Mouse (Mus musculus): ENCODE results near the gene Drc3.
"Not testable (repeated sequence)": the region's sequence is repeated elsewhere in the genome, so short reads cannot be mapped to it uniquely, and the experiment has no call there.

The Drc3 gene

DNA sequence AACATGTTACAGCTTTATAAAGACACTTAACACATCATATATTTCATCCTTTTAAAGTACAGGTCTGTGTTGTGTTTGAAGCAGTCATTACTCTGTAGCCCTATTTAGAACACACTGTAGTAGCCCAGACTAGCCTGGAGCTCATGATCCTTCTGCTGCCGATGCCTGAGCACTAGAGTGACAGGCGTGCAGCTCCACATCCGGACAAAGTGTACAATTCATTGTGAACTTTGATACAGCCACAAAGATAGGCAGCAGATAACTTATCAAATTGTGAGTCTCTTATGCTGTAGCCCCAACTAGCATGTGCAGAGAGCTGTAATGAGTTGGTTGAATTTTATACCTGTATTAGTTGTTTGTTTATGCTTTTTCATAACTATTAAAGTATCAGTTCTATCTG lies 74.5 kb downstream of the Drc3 start:
- in situ Hi-C loops (cut with MboI; ENCODE audit: low pct_unique_long_range_greater_than_20kb in 1 of 2, low sequenced_read_pairs in 2 of 2, unreplicated experiment in 1 of 2) = no loop called here

DNA sequence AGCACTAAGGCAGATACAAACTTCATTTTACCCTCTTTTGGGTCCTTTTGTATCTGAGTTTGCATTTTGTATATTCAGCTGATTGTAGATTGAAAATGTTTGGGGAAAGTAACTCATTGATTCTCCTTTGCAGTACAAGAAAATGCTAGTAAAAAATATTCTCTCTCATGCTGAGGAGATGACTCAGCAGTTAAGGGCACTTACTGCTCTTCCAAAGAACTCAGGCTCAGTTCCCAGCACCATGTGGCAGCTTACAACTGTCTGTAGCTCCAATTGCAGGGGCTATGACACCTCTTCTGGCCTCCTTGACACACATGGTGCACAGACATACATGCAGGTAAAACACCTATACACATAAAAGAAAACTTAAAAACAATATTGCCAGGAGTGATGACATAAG lies 80.4 kb downstream of the Drc3 start:
- in situ Hi-C loops (cut with MboI; ENCODE audit: low pct_unique_long_range_greater_than_20kb in 1 of 2, low sequenced_read_pairs in 2 of 2, unreplicated experiment in 1 of 2) = no loop called here

DNA sequence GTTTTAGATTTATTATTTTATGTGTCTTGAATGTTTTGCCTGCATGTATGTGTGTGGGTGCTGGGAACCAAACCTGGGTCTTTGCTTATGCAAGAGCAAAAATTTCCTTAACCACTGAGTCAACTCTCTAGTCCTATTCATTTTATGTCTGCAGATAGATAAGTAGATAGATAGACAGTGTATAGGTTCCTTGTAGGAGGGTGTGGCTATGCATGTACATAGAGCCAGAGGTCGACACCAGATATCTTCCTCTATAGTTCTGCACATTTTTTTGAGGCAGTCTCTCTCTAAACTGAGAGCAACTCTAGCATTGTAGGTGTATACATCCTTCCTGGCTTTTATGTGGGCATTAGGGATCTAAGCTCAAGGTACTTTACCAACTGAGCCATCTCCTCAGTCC lies 82.0 kb downstream of the Drc3 start:
- in situ Hi-C loops (cut with MboI; ENCODE audit: low pct_unique_long_range_greater_than_20kb in 1 of 2, low sequenced_read_pairs in 2 of 2, unreplicated experiment in 1 of 2) = no loop called here

DNA sequence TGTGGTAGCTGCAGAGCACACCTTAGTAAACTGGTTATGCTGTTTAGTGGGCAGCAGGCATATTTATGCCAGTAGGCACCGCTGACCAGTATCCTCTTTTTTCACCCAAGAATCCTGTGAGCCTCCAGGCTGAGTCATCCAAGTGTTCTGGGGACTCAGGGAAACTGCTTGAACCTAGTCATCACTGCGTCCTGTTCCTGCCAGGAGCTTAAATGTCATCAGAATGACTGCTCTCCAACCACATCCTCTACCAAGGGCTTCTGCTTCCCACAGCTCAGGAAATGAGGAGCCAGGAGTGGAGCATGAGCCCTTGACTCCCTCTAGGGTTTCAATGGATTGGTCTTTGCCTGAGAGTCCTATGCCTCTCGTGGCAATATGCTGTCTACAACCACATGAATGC lies 83.5 kb downstream of the Drc3 start:
- in situ Hi-C loops (cut with MboI; ENCODE audit: low pct_unique_long_range_greater_than_20kb in 1 of 2, low sequenced_read_pairs in 2 of 2, unreplicated experiment in 1 of 2) = no loop called here

DNA sequence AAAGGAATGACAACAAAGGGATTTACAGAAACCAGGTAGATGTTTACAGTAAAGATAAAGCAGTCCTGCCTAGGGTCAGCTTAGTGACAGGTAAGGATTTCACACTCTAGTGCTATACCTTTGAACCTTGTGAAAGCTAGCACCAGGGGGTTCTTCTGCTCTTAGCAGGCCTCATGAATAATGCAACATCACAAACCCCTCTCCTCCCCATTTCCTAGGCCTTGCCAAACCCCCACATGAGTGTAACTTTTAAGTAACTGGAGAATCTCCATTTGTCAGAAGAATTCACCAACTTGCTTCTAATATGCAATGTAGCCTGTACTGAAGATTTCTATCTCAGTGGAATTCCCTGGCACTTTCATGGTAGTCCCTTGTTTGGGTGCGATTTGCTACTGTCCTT lies 86.5 kb downstream of the Drc3 start:
- in situ Hi-C loops (cut with MboI; ENCODE audit: low pct_unique_long_range_greater_than_20kb in 1 of 2, low sequenced_read_pairs in 2 of 2, unreplicated experiment in 1 of 2) = not testable (repeated sequence)

DNA sequence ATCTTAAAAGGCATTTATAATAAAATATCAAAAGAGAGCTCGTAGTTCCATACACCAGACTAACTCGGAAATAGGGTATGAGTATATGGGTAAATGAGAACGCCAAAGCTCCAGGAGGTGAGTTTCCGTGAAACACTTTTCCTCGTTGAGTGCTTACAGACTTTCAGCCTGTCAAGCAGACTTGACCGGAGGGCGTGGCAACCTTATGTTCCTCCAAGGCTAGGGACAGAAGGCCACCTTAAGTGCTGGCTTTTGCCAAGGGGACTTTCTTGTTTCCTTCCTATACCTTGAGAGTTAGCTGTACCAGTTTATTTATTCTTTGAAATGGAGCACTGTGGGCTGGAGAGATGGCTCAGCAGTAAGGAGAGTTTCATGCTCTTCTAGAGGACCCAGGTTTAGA lies 87.0 kb downstream of the Drc3 start:
- in situ Hi-C loops (cut with MboI; ENCODE audit: low pct_unique_long_range_greater_than_20kb in 1 of 2, low sequenced_read_pairs in 2 of 2, unreplicated experiment in 1 of 2) = no loop called here

DNA sequence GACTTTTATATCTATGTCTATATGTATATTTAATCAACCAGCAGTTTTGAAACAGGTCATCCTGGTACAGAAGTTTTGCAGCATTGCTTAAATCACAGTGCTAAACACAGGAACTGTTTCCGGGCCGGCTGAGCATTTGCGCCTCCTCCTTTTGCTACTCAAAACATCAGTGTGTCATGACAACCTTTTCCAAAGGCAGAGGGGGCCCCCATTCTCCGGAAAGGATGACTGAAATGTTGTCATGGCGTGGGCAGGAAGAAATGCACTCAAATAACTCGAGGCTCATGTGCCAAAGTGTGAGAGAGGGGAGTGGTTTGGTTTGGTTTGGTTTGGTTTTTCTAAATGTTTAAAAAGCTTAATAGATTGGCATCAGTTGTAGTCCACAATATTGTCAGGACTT lies 89.8 kb downstream of the Drc3 start:
- in situ Hi-C loops (cut with MboI; ENCODE audit: low pct_unique_long_range_greater_than_20kb in 1 of 2, low sequenced_read_pairs in 2 of 2, unreplicated experiment in 1 of 2) = no loop called here

Data from mouse embryonic stem cell (cell line).